Mouse (Mus musculus): ENCODE results near the gene Gm5662. TPM values are rescaled to one million over a fixed set of nuclear protein-coding genes. Genes with fewer than 3 reads are reported as not detected.
"Not testable (repeated sequence)": the region's sequence is repeated elsewhere in the genome, so short reads cannot be mapped to it uniquely, and the experiment has no call there.

The Gm5662 gene
- polyA plus RNA-seq (2015; fragmentation: Nextera tagmentation; extraction: Ambion mirVana) = 0.12 and 0.13 TPM in 2 replicates

DNA sequence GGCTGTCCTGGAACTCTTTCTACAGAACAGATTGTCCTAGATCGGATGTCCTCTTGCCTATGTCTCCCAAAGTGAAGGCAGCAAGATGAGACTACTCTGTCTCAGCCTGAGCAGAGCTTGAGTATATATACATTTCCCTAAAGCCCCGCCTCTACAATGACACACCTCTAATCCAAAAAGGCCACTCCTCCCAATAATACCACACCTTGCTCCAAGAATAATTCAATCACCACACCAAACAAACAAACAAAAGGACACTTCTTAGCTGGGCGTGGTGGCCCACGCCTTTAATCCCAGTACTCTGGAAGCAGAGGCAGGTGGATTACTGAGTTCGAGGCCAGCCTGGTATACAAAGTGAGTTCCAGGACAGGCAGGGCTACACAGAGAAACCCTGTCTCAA is at the start of gene Gm5662:
Gene Gm5662, minus strand, starts transcription at position 101 of the 400 bp plus-strand sequence.
- WGBS = 88% methylated on average over 5 of the region's 5 CpGs
- H3K36me3 ChIP-seq = not testable (repeated sequence)

DNA sequence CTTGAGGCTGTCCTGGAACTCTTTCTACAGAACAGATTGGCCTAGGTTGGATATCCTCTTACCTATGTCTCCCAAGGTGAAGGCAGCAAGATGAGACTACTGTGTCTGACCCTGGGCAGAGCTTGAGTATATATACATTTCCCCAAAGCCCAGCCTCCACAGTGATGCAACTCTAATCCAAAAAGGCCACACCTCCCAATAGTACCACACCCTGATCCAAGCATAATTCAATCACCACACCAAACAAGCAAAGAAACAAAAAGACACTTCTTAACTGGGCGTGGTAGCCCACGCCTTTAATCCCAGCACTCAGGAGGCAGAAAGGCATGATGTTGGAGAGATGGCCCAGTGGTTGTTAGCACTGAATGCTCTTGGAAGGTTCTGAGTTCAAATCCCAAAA is 49.6 kb upstream of the Gm5662 start, which contains the start of gene Gm5039:
Gene Gm5039, minus strand, starts transcription at position 101 of the 400 bp plus-strand sequence.
- 89% methylated on average over 2 of the region's 2 CpGs for WGBS
- ATAC-seq (replicated peaks; ENCODE audit: low FRiP score); H3K4me3 ChIP-seq (replicated peaks): not testable (repeated sequence)

More for the DNA sequence above, at the start of gene Gm5662:
- not testable (repeated sequence) for H3K4me3 ChIP-seq (replicated peaks); H3K27ac ChIP-seq; H3K9ac ChIP-seq; H3K4me1 ChIP-seq; ATAC-seq (replicated peaks; ENCODE audit: low FRiP score); H3K9me3 ChIP-seq (replicated peaks); H3K27me3 ChIP-seq; H3K4me2 ChIP-seq

DNA sequence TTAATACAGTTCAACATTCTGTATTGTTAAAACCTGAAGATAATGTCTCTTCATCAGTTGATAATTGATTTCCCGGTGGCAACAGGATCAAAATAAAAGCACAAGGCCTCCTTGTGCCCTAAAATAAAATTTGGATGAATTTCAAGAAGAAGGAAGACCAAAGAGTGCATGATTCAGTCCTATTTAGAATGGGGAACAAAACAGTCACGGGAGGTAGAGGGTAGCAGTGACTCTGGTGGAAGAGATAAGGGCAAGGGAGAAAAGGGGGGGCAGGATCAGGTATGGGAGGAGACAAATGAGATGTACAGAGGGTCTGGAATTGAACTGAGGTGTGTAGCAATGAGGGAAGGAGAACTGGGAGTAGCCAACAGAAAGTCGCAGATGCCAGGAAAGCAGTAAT is 40.3 kb upstream of the Gm5662 start:
- ATAC-seq (replicated peaks; ENCODE audit: low FRiP score) = no peak
- WGBS = 85% methylated on average over 3 of the region's 3 CpGs
- H3K9ac ChIP-seq = no peak overlapping the region
- H3K36me3 ChIP-seq = no peaks in the 10 kb centered on the region
- no peak overlapping the region for H3K4me2 ChIP-seq
- no peak overlapping the region for H3K4me3 ChIP-seq (replicated peaks)
- H3K27me3 ChIP-seq = no peaks in the 10 kb centered on the region
- no peaks in the 10 kb centered on the region for H3K9me3 ChIP-seq (replicated peaks)
- H3K4me1 ChIP-seq = no peaks in the 10 kb centered on the region
- no peak overlapping the region for H3K27ac ChIP-seq

More for the DNA sequence above, 49.6 kb upstream of the Gm5662 start, which contains the start of gene Gm5039:
- H3K36me3 ChIP-seq; H3K27me3 ChIP-seq; H3K9ac ChIP-seq; H3K4me1 ChIP-seq; H3K9me3 ChIP-seq (replicated peaks); H3K4me2 ChIP-seq; H3K27ac ChIP-seq: not testable (repeated sequence)

DNA sequence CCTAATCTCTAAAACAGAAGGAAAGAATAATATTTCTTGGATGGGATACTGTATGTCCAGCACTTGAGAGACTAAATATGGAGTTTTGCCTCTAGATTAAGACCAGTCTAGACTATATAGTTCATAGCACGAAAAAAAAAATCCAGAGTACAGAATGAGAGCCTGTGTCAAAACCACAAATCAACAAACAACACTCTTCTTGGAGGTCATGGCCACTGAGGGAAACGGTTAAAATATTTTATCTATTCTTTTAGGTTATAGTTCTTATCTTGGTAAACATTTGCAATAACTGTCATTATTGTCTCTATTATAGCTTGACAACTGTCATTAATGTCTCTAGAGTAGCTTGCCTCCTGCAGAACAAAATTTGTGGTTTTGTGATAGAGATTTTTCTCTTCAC is 22.9 kb upstream of the Gm5662 start:
- ATAC-seq (replicated peaks; ENCODE audit: low FRiP score); H3K9me3 ChIP-seq (replicated peaks); H3K27me3 ChIP-seq; H3K4me1 ChIP-seq; H3K36me3 ChIP-seq; H3K4me2 ChIP-seq; H3K27ac ChIP-seq; H3K4me3 ChIP-seq (replicated peaks); H3K9ac ChIP-seq: not testable (repeated sequence)
- WGBS = 63% methylated on average over 2 of the region's 2 CpGs

DNA sequence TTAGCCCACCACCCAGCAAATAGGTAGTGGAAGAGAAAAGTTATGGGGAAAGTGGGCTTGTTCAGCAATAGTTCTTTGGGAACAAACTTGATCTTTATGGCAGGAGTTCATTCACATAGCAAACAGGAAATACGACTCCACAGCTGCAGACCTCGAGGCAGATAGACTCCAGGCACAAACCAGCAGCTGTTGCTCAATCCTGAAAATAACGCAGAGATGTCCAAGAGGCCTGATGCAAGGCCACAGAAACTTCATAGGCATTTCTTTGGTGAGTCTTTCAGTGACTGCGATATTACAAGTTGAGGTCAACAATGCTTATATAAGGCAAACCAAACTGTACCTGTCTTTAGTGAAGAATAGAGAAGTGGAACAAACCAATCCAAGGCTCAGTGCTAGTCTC is 18.8 kb upstream of the Gm5662 start:
- H3K4me1 ChIP-seq; ATAC-seq (replicated peaks; ENCODE audit: low FRiP score); H3K9ac ChIP-seq; H3K9me3 ChIP-seq (replicated peaks); H3K36me3 ChIP-seq; H3K27me3 ChIP-seq; H3K27ac ChIP-seq; H3K4me2 ChIP-seq; H3K4me3 ChIP-seq (replicated peaks): not testable (repeated sequence)
- 59% methylated on average over 4 of the region's 4 CpGs for WGBS

DNA sequence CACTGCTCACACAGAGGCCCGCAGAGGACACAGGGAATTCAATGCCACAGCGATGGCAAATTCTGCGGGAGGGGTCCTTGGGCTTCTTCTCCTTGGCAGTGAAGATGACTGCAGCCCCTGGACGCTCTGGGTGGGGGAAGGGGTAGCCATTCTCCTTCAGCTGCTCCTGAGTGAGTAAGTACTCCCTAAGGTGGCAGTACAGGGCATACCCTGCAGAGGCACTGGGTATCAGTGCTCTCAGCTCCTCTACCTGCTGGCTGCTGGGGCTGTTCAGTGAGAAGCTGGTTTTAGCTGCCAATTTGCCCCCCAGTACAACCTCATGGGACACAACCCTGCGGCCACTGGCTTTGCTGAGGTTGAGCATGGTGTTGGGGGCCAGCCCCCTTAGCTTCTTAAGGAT is 10.9 kb upstream of the Gm5662 start:
- not testable (repeated sequence) for H3K27me3 ChIP-seq; H3K27ac ChIP-seq; H3K4me3 ChIP-seq (replicated peaks); H3K9ac ChIP-seq; H3K4me2 ChIP-seq; H3K36me3 ChIP-seq; H3K4me1 ChIP-seq; H3K9me3 ChIP-seq (replicated peaks)
- ATAC-seq (replicated peaks; ENCODE audit: low FRiP score) = 0 out of 2 replicates have a peak, but pooled peaks have one; percentile 40
- WGBS = 91% methylated on average over 5 of the region's 5 CpGs

DNA sequence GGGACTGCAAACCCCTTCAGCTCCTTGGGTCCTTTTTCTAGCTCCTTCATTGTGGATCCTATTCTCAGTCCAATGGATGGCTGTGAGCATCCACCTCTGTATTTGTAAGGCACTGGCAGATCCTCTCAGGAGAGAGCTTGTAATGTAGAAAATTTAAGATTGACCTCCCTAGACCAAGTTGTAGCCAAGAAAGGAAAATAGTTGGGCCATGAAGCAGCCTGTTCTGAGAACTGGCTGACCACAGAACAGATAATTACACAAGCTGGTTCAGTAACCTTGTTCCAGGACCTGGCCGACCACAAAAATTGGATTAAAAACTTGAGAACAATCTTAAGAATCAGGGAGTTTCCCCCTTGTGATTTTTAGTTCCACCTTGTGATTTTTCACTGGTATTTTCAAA is 17.1 kb downstream of the Gm5662 start:
- H3K4me1 ChIP-seq = no peaks in the 10 kb centered on the region
- no peak for ATAC-seq (replicated peaks; ENCODE audit: low FRiP score)
- H3K9ac ChIP-seq = no peak overlapping the region

DNA sequence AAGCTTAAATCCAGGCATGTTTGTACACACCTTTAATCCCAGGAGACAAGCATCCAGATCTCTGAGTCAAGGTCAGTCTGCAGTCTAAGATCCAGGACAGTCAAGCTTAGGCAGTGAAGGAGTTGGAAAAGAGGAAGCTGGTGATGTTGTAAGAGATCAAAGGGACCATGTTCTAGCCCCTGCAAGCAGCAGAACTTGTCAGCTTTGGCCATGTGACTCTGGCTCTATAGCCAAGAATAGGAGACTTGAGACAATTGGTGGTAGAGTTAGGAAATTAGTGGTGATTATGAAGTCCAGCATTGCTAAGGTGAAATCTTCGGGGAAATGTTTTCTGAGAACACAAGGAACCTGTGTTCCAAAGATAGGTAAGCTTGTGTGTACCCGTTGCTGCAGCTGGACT is 18.4 kb downstream of the Gm5662 start:
- not testable (repeated sequence) for ATAC-seq (replicated peaks; ENCODE audit: low FRiP score); H3K9ac ChIP-seq; H3K9me3 ChIP-seq (replicated peaks); H3K36me3 ChIP-seq; H3K4me2 ChIP-seq; H3K27ac ChIP-seq; H3K27me3 ChIP-seq; H3K4me1 ChIP-seq; H3K4me3 ChIP-seq (replicated peaks)
- WGBS = 56% methylated on average over 2 of the region's 2 CpGs

More for the DNA sequence above, 17.1 kb downstream of the Gm5662 start:
- H3K27me3 ChIP-seq = no peaks in the 10 kb centered on the region
- no peak overlapping the region for H3K27ac ChIP-seq
- H3K36me3 ChIP-seq = no peaks in the 10 kb centered on the region
- WGBS = 41% methylated on average over 1 of the region's 1 CpGs
- no peak overlapping the region for H3K4me3 ChIP-seq (replicated peaks)
- no peaks in the 10 kb centered on the region for H3K9me3 ChIP-seq (replicated peaks)
- H3K4me2 ChIP-seq = no peak overlapping the region

DNA sequence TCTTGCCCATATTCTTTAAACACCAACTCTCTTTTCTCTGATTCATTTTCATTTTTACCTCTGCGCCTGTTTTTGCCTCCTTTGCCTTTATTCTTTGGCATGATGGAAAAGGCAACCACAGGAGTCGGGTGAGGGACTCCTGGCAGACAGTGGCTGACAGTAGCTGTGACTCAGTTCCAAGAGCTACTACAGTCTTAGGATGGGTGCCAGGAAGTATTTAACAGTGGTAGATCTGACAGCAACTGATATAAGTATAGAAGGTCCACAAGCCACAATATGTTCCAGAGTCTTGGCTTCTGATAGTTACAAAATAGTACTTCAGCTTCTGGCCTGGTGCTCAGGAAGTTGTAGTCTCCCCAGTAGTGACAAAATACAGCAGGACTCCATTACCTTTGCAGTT is 24.3 kb downstream of the Gm5662 start, which contains the start of gene Gm8332:
Gene Gm8332, minus strand, starts transcription at position 101 of the 400 bp plus-strand sequence.
- H3K4me2 ChIP-seq; H3K27me3 ChIP-seq; H3K27ac ChIP-seq; H3K4me1 ChIP-seq; ATAC-seq (replicated peaks; ENCODE audit: low FRiP score); H3K36me3 ChIP-seq; H3K9me3 ChIP-seq (replicated peaks); H3K9ac ChIP-seq; H3K4me3 ChIP-seq (replicated peaks): not testable (repeated sequence)
- 80% methylated on average over 2 of the region's 2 CpGs for WGBS

DNA sequence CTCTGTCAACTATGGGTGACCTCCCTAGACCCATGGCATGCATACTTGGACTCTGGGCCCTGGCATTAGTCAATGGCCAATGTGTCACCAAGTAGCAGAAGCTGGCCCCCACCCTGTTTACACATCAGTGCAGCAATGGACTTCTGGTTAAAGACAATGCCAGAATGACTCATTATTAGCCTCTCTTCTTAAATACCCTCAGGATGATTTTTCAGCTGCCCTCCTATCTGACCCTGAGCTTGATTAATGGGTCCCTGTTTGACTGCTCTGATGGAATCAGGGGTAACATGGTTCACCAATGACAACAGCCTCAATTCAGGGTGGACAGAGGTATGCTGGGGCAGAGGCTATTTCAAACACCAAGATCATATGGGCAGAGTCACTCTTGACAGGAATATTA is 28.5 kb downstream of the Gm5662 start:
- H3K27ac ChIP-seq; H3K36me3 ChIP-seq; H3K9me3 ChIP-seq (replicated peaks); H3K27me3 ChIP-seq; H3K4me2 ChIP-seq; ATAC-seq (replicated peaks; ENCODE audit: low FRiP score); H3K9ac ChIP-seq; H3K4me3 ChIP-seq (replicated peaks); H3K4me1 ChIP-seq: not testable (repeated sequence)

DNA sequence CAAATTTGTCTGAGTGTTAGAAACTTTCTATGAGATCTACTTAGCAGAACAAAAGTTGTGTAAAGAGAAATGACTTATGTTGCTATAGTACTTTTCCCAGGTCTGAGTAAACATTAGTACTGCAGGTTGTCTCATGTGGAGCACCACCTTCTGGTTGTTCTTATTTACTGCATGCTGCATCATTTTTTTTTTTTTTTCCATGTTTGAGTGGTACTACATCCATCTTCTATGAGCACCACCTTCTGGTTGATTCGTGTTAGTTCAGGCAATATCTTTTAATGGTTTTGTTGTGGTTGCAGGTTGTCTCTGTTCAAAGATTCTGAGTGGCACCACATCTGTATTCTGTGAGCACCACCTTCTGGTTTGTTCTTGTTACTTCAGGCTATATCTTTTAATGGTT is 31.4 kb downstream of the Gm5662 start:
- ATAC-seq (replicated peaks; ENCODE audit: low FRiP score); H3K4me3 ChIP-seq (replicated peaks); H3K27ac ChIP-seq; H3K36me3 ChIP-seq; H3K27me3 ChIP-seq; H3K4me2 ChIP-seq; H3K9ac ChIP-seq; H3K9me3 ChIP-seq (replicated peaks); H3K4me1 ChIP-seq: not testable (repeated sequence)
- 57% methylated on average over 1 of the region's 1 CpGs for WGBS

Data from kidney, embryonic 15.5 days (tissue).